Mouse (Mus musculus) mouse embryonic stem cell (cell line): ENCODE data around the gene Olfr401.
"Not testable (repeated sequence)": the region's sequence is repeated elsewhere in the genome, so short reads cannot be mapped to it uniquely, and the experiment has no call there.

Experiments used
- in situ Hi-C, 2 experiments: fragments of 300-500 bp; cut with MboI; formaldehyde crosslinking; loops; 1 replicate in 1 of 2; 3 replicates in 1 of 2; pipeline ENCODE4 v1.14.3; 2019 to 2020; ENCODE audit warnings: low sequenced_read_pairs in 2 of 2, low pct_unique_long_range_greater_than_20kb in 1 of 2, mixed read lengths in 1 of 2; ENCODE audit not compliant: unreplicated experiment in 1 of 2

Gene Olfr401

DNA sequence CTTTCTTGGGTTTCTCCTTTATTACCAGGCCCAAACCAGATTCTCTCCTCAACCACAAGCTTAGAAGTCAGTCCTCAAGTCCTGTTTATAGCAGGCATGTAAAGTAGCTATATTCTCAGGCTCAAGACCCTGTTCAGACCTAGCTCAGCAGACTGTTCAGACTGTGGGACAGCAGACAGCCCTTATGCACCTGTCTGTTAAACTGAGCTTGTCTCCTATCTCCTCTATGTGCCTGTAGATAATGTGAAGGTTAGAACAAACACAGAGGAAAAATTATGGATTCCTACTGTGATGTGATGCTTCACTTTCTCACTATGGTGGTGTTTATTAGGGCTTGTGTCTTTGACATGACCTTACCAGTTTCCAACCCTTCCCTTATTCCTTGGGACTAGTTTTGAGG lies at the start of gene Olfr401:
Olfr401 (plus strand) TSS at position 301 of the 400 bp plus-strand sequence.
- in situ Hi-C loops: no loop called here

DNA sequence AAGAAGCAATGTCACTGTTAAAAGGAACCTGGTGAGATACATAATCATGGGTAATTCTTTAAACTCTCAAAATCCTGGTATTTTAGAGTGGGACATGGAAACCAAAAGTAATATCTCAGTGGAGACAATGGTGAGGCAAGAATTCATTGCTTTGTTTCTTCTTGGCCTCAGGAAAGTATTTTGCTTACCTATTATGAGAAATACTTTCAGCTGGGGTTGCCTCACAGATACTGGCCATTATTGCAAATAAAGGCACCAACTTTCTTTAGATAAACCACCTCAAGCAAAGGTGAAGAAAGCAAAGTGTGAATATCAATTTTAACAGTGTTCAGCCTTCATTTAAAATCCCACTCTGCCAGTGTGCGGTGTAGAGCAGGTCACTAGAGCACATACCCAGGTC lies 43.9 kb upstream of the Olfr401 start, which contains the start of gene Zfp616:
Zfp616 (plus strand) TSS at position 301 of the 400 bp plus-strand sequence.
- in situ Hi-C loops: no loop called here

DNA sequence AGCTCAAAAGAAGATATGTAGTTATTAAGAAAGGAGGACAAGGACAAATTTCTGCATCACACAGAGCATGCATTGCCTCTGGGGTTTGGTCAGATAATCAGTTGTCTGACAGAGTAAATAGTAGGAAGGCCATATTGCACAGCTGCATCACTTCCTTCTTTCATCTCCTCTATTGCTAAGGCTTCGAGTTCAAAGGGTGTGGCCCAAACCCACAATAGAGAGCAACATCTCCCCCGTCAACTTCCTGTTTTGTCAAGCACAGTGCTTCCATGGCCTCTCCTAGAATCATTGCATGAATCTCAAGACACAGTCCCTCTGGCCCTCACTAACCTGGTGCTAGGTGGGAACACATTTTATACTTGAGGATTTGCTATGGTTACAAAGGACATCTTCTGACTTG lies 12.8 kb upstream of the Olfr401 start:
- in situ Hi-C loops: no loop called here

DNA sequence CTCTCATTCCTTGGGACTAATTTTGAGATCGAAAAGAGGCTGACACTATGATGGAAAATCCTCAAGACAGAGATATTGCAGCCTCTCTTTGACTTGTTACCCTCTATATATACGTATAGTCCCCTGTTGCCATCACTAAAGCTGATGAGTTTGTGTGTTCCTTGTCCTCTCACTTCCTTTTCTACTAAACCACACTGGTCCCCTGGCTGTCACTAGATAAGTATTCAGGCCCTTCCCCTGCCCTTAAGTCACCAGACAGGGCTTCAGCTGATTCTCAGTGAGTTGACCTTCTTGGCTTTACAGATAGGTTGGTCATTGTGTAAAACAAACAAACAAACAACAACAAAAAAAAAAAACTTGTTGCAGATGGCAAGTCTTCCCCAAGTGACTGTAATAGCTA lies 12.0 kb upstream of the Olfr401 start:
- in situ Hi-C loops: no loop called here

DNA sequence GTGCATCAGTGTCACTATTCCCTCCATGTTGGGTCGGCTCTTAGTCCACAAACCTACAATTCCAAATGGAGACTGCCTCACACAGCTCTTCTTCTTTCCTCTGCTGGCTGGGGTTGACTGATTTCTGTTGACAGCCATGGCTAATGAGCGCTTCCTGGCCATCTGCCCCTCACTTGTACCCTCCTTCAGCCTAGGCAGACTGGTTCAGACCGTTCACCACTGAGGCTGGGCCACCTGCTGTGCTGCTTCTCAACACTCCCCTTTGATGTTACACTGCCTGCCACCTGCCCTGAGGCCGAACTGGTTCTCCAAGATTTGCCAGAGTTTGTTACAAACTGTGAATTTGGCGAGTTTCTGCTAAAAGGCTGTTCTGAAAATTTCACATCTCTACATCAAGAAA lies 8.4 kb upstream of the Olfr401 start:
- in situ Hi-C loops: no loop called here

DNA sequence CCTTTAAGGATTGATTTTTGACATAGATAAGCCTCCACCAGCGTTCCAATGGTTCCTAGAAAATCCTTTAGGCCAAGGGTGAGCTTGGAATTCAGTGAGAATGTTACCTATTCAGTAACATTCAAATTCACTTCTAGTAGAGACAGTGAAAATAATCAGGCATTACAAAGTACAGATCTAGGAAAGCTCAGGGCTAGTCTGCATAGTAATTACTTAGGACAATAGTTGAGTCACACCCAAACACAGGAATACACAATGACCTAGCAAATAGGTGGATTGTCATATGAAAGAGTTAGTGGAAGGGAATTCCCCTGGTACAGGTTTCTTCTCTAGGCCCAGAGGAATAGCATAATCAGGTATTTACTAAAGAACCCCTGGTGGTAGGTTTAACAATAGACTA lies 26.5 kb downstream of the Olfr401 start:
- in situ Hi-C loops: not testable (repeated sequence)

DNA sequence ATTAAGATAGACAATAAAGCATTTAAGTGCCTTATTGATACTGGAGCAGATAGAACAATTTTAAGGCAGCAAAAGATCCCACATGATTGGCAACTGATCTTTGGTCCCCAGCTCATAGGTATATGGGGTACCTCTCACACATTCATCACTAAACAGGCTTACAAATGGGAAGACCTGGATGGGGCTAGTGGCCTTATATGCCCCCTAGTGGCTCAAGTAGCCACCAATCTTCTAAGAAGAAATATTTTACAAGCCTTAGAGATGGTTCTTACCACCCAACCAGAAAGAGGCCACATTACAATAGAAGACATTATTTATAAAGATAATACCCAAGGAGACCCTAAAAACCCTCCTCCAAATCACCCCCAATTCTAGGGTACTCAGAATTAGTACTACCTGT lies 32.4 kb downstream of the Olfr401 start:
- in situ Hi-C loops: no loop called here

DNA sequence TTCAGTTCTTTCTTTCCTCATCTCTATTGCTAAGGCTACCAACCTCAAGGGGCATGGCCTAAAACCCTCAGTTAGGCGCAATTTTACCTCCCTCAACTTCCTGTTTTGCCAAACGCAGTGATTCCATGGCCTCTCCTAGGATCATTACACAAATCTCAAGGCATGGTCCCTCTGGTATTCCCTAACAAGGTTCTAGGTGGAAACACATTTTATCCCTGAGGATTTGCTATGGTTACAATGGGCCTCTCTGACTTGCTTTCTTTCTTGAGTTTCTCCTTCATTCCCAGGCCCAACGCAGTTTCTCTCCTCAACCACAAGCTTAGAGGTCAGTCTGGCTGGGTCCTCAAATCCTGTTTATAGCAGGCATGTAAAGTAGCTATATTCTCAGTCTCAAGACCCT lies 39.7 kb downstream of the Olfr401 start, which contains the start of gene Olfr402:
Olfr402 (plus strand) TSS at position 301 of the 400 bp plus-strand sequence.
- in situ Hi-C loops: no loop called here

DNA sequence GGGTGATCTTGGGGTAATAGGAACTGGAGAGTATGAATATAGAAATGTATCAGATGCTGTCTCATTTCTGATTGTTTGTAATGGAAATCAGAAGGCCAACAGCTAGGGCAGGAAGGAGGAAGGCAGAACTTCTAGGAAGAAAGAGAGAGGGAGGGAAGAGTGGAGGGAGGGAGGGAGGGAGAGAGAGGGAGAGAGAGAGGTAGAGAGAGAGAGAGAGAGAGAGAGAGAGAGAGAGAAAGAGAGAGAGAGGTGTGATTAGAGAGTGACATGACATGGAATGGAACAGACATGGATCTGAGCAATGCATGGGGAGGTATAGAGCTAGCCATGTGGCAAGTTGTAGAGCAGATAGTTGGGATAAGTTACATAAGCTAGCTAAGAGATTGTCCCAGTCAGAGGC lies 55.3 kb downstream of the Olfr401 start:
- in situ Hi-C loops: no loop called here
